ENCODE assay signal across 15 mouse cellular contexts in genomic region chr3:134210950-134211349, GRCm38 (mm10).
"Had no signal": no experiment of that assay in that cellular context is flagged by ENCODE, and none has a peak within 500 bp of the region (broad histone marks: within the 10 kb centered on the region; RNA-seq: fewer than 3 reads in every experiment).

No protein-coding gene starts in this region.

- H3K36me3 ChIP-seq: neural tube, embryonic 12.5 days; neural tube, embryonic 13.5 days; neural tube, embryonic 15.5 days had no signal

- H3K27me3 ChIP-seq: neural tube, embryonic 12.5 days; neural tube, embryonic 13.5 days; neural tube, embryonic 15.5 days had no signal

- H3K27ac ChIP-seq: neural tube, embryonic 12.5 days; neural tube, embryonic 13.5 days; neural tube, embryonic 15.5 days had no signal

- H3K4me1 ChIP-seq: neural tube, embryonic 12.5 days; neural tube, embryonic 13.5 days; neural tube, embryonic 15.5 days had no signal

- H3K4me2 ChIP-seq: neural tube, embryonic 12.5 days; neural tube, embryonic 13.5 days; neural tube, embryonic 15.5 days had no signal

- DNase-seq: retina, postnatal 1 day; right cerebral cortex, adult 18-20 months; right cerebral cortex, postnatal 14 days; right cerebral cortex, postnatal 25 days; right cerebral cortex, postnatal 4 days; spleen, adult 18-20 months; thymus, adult 18-20 months; thymus, adult 2 months; thymus, postnatal 14 days; thymus, postnatal 25 days; thymus, postnatal 36 days; thymus, postnatal 4 days had no signal

- H3K9me3 ChIP-seq: neural tube, embryonic 12.5 days; neural tube, embryonic 13.5 days; neural tube, embryonic 15.5 days had no signal

- H3K9ac ChIP-seq: neural tube, embryonic 12.5 days; neural tube, embryonic 13.5 days; neural tube, embryonic 15.5 days had no signal

- H3K4me3 ChIP-seq: neural tube, embryonic 12.5 days; neural tube, embryonic 13.5 days; neural tube, embryonic 15.5 days had no signal
